Mouse (Mus musculus) kidney, postnatal 10 days (tissue): Measurements from ENCODE around the gene Pxn.

Experiments
- DNase-seq: peaks from one replicate; pipeline ENCODE4 v3.0.0; 2021; ENCODE audit warnings: mixed read lengths

Gene Pxn

GRCm38 (mm10) chr5:115529742-115530446 is 23.4 kb downstream of the Pxn start:
- no peak for DNase-seq

- peak; percentile 71 for DNase-seq
Measured at GRCm38 (mm10) chr5:115530447-115530809, 24.0 kb downstream of the Pxn start.

GRCm38 (mm10) chr5:115531671-115532270 is 25.3 kb downstream of the Pxn start:
- DNase-seq: peak; percentile 84

- peak; percentile 69 for DNase-seq
Measured at GRCm38 (mm10) chr5:115534290-115534731, 27.8 kb downstream of the Pxn start.

- peak; percentile 60 for DNase-seq
Measured at GRCm38 (mm10) chr5:115534856-115535255, 28.4 kb downstream of the Pxn start.

GRCm38 (mm10) chr5:115535635-115536034 is 29.2 kb downstream of the Pxn start:
- DNase-seq: peak; percentile 66

- DNase-seq: peak; percentile 73
Measured at GRCm38 (mm10) chr5:115538017-115538692, 31.7 kb downstream of the Pxn start.

- peak; percentile 98 for DNase-seq
Measured at GRCm38 (mm10) chr5:115538693-115539043, 32.2 kb downstream of the Pxn start.

- DNase-seq: peak; percentile 53
Measured at GRCm38 (mm10) chr5:115542635-115543384, 36.3 kb downstream of the Pxn start.

GRCm38 (mm10) chr5:115543509-115544253 is 37.2 kb downstream of the Pxn start:
- peak; percentile 85 for DNase-seq

GRCm38 (mm10) chr5:115544655-115545185 is 38.2 kb downstream of the Pxn start:
- DNase-seq: no peak

- peak; percentile 20 for DNase-seq
Measured at GRCm38 (mm10) chr5:115545636-115546035, 39.2 kb downstream of the Pxn start.

- DNase-seq: no peak
Measured at GRCm38 (mm10) chr5:115546536-115546935, 40.1 kb downstream of the Pxn start.

GRCm38 (mm10) chr5:115547014-115547413 is 40.5 kb downstream of the Pxn start:
- DNase-seq: no peak

GRCm38 (mm10) chr5:115547421-115547820 is 40.9 kb downstream of the Pxn start:
- DNase-seq: no peak

GRCm38 (mm10) chr5:115548501-115549285 is 42.2 kb downstream of the Pxn start:
- DNase-seq: no peak

GRCm38 (mm10) chr5:115550482-115551005 is 44.1 kb downstream of the Pxn start:
- no peak for DNase-seq

GRCm38 (mm10) chr5:115551386-115551785 is 44.9 kb downstream of the Pxn start:
- no peak for DNase-seq

- no peak for DNase-seq
Measured at GRCm38 (mm10) chr5:115551799-115552198, 45.3 kb downstream of the Pxn start.

- DNase-seq: peak; percentile 35
Measured at GRCm38 (mm10) chr5:115553801-115554420, 47.4 kb downstream of the Pxn start.
